Mouse (Mus musculus) ES-E14 (cell line): ENCODE measurements around the gene Clybl.

Experiments used
- CHD2 ChIP-seq: IDR thresholded peaks from 2 replicates; pipeline ENCODE4 v1.6.1; 2014; ENCODE audit warnings: mild to moderate bottlenecking, low read depth, low read length, inconsistent platforms
- HCFC1 ChIP-seq: IDR thresholded peaks from 2 replicates; pipeline ENCODE4 v1.6.1; 2012; ENCODE audit warnings: low read length, inconsistent platforms, borderline replicate concordance; ENCODE audit not compliant: insufficient read depth
- MAFK ChIP-seq: IDR thresholded peaks from 2 replicates; pipeline ENCODE4 v1.6.1; 2014; ENCODE audit warnings: mild to moderate bottlenecking, low read depth, low read length, inconsistent platforms; ENCODE audit not compliant: insufficient read depth
- ZC3H11A ChIP-seq: IDR thresholded peaks from 2 replicates; pipeline ENCODE4 v1.6.1; 2012; ENCODE audit warnings: low read depth, mild to moderate bottlenecking, inconsistent platforms, low read length, borderline replicate concordance
- ZNF384 ChIP-seq: IDR thresholded peaks from 2 replicates; pipeline ENCODE4 v1.6.1; 2012; ENCODE audit warnings: low read depth, low read length, inconsistent platforms

DNA sequence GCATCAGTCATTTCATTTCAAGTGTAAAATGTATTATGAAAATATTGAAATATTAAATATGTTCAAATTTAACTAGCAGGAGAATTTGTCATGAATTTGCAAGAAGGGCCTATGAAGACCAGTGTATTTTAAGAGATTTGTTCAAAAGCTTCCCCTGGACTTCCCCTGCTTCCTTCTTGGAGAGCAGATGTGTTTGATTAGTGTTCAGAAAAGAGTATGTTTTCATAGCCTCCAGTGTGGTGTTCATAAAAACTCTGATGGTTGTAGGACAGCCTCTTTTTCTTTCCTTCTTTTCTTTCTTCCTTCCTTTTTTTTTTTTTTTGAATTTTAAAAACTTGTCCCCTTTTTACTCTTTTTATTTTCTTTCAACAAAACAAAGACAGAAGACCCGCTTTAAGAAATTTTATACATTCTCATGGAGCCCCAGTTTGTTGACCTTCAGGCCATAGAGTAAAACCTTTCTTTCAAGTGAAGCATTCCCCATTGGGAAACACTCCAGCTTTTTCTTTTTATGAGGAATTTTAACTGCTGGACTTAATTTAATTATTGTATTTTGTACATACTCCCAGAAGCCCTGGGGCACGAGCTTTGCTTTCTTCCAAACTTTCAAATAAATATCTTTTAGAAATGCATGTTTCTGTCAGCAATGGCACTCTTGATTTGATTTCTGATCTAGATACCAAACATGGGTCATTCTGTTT lies 231.5 kb downstream of the Clybl start:
- TF ChIP-seq CHD2, result no peak
- no peak for TF ChIP-seq MAFK
- no peak for TF ChIP-seq ZC3H11A
- TF ChIP-seq ZNF384, result no peak
- no peak for TF ChIP-seq HCFC1
